Mouse (Mus musculus) liver, postnatal 0 days (tissue): ENCODE measurements around the gene March6.

ENCODE experiments used
- CTCF ChIP-seq: sonication (generic); IDR thresholded peaks from 2 replicates; pipeline ENCODE4 v1.5.1; 2016; ENCODE audit warnings: antibody characterized with exemption, low read depth
- EP300 ChIP-seq: IDR thresholded peaks from 2 replicates; pipeline ENCODE4 v1.6.1; 2016; ENCODE audit warnings: antibody characterized with exemption, low read depth, mild to moderate bottlenecking

DNA sequence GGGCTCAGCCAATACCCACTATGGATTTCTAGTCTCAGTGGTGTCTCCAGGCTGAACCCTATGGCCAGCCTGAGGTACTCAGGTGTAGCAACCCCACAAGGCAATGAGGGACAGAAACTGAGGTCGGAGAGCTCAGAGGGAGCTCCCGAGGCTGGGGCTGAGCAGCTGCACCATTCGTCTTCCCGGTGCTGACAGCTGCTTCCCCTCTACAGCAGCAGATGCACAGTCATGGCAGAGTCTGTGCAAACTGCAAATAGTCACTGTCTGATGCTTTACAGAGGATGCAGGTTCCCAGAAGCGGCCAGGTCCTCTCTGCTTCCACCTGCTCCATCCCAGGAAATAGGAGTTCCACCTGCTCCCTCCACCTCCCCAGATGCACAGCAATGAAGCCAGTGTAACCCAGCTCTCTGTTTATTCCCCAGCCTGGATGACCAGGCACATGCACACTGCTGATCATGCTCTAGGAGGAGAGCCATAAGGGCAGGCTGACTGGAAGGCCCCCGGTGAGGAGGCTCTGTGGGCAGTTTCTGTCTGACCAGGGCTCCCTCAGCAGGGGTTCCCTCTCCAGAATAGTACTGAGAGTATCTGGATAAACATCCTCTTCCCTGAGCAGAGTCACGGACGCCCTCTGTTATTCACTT is 104.7 kb downstream of the March6 start:
- no peak for TF ChIP-seq CTCF
- no peak for TF ChIP-seq EP300
